Mouse (Mus musculus) testis, adult 2 months (tissue): ENCODE results near the gene Reps2. TPM values are rescaled to one million over a fixed set of nuclear protein-coding genes. Genes with fewer than 3 reads are reported as not detected.
A peak's percentile ranks its signal among the peaks of the same experiment; 100 is the strongest.

Experiments used
- H3K27ac ChIP-seq: fragments of 200-500 bp; 2 replicates; pipeline ENCODE4 v1.5.1; 2012; ENCODE audit warnings: low read depth, low read length; ENCODE audit not compliant: control insufficient read depth, insufficient read depth
- H3K27me3 ChIP-seq: fragments of 200-500 bp; 2 replicates; pipeline ENCODE4 v1.6.1; 2012; ENCODE audit warnings: mild to moderate bottlenecking, low read length, moderate library complexity; ENCODE audit not compliant: control insufficient read depth, insufficient read depth
- H3K36me3 ChIP-seq: fragments of 200-500 bp; 2 replicates; pipeline ENCODE4 v1.6.1; 2012; ENCODE audit warnings: mild to moderate bottlenecking, low read length; ENCODE audit not compliant: control insufficient read depth, insufficient read depth
- H3K4me1 ChIP-seq: fragments of 200-500 bp; 2 replicates; pipeline ENCODE4 v1.6.1; 2012; ENCODE audit warnings: low read length; ENCODE audit not compliant: control insufficient read depth, insufficient read depth
- H3K4me3 ChIP-seq: fragments of 200-500 bp; 2 replicates; pipeline ENCODE4 v1.5.1; 2012; ENCODE audit warnings: low read depth, mild to moderate bottlenecking, low read length, moderate library complexity, mixed read lengths; ENCODE audit not compliant: control insufficient read depth
- CTCF ChIP-seq: fragments of 200-500 bp; IDR thresholded peaks from 2 replicates; pipeline ENCODE4 v1.5.1; 2012; ENCODE audit warnings: low read depth, mild to moderate bottlenecking, inconsistent platforms, low read length, moderate library complexity; ENCODE audit not compliant: control insufficient read depth, insufficient read depth, insufficient replicate concordance
- POLR2A ChIP-seq: fragments of 200-500 bp; IDR thresholded peaks from 2 replicates; pipeline ENCODE4 v1.6.1; 2012; ENCODE audit warnings: low read depth, mild to moderate bottlenecking, inconsistent platforms, low read length, moderate library complexity; ENCODE audit not compliant: control insufficient read depth
- polyA plus RNA-seq: library from polyadenylated mRNA; depleted of rRNA; stranded (reverse); fragments of >200 nt; gene quantifications from 2 replicates; pipeline ENCODE4 v1.2.3, GENCODE M21; 2012

Reps2 gene
- polyA plus RNA-seq, 1 experiment, result 1.1 TPM

- Histone ChIP-seq H3K4me3 (no peak overlapping the region), H3K27ac (no peak overlapping the region), H3K27me3 (no peaks in the 10 kb centered on the region), H3K4me1 (no peaks in the 10 kb centered on the region), H3K36me3 (no peaks in the 10 kb centered on the region)
- TF ChIP-seq CTCF (no peak), POLR2A (no peak)
These were observed 10.1 kb upstream of the Reps2 start for GRCm38 (mm10) chrX:162653518-162653917.

- Histone ChIP-seq H3K4me3 (no peak overlapping the region), H3K27me3 (no peaks in the 10 kb centered on the region), H3K27ac (no peak overlapping the region), H3K4me1 (no peaks in the 10 kb centered on the region), H3K36me3 (no peaks in the 10 kb centered on the region)
- TF ChIP-seq CTCF, result no peak
- TF ChIP-seq POLR2A, result no peak
These were observed 9.0 kb upstream of the Reps2 start for GRCm38 (mm10) chrX:162652445-162652844.

GRCm38 (mm10) chrX:162651125-162651524 lies 7.7 kb upstream of the Reps2 start:
- H3K27ac ChIP-seq, result no peak overlapping the region
- H3K27me3 ChIP-seq, result no peaks in the 10 kb centered on the region

GRCm38 (mm10) chrX:162643789-162644092 lies 292 bp upstream of the Reps2 start:
- H3K4me3 ChIP-seq, result peak overlapping the region; percentile 73
- TF ChIP-seq CTCF (no peak), POLR2A (no peak)
- peaks cover 2% of the 10 kb centered on the region; the same call in 1 of the 2 replicates for H3K4me1 ChIP-seq
- H3K27me3 ChIP-seq, result no peaks in the 10 kb centered on the region
- no peaks in the 10 kb centered on the region for H3K36me3 ChIP-seq
- H3K27ac ChIP-seq, result no peak overlapping the region

More at GRCm38 (mm10) chrX:162651125-162651524, 7.7 kb upstream of the Reps2 start:
- no peaks in the 10 kb centered on the region for H3K36me3 ChIP-seq
- no peak overlapping the region for H3K4me3 ChIP-seq
- no peak for TF ChIP-seq POLR2A
- TF ChIP-seq CTCF, result no peak
- H3K4me1 ChIP-seq, result no peaks in the 10 kb centered on the region

GRCm38 (mm10) chrX:162642402-162643090 lies 903 bp downstream of the Reps2 start:
- peak overlapping the region; percentile 85 for H3K4me3 ChIP-seq
- no peaks in the 10 kb centered on the region for H3K36me3 ChIP-seq
- TF ChIP-seq CTCF (no peak), POLR2A (no peak)
- 0 out of 2 replicates have a peak overlapping the region, but pooled peaks have one; percentile 66 for H3K27ac ChIP-seq
- no peaks in the 10 kb centered on the region for H3K27me3 ChIP-seq
- peaks cover 2% of the 10 kb centered on the region; the same call in 1 of the 2 replicates for H3K4me1 ChIP-seq

GRCm38 (mm10) chrX:162641764-162642163 lies 1.7 kb downstream of the Reps2 start:
- no peaks in the 10 kb centered on the region for H3K27me3 ChIP-seq
- no peak overlapping the region for H3K4me3 ChIP-seq
- H3K36me3 ChIP-seq, result no peaks in the 10 kb centered on the region
- H3K4me1 ChIP-seq, result peaks cover 2% of the 10 kb centered on the region; the same call in 1 of the 2 replicates
- H3K27ac ChIP-seq, result no peak overlapping the region
- no peak for TF ChIP-seq CTCF
- TF ChIP-seq POLR2A, result no peak

- H3K4me1 ChIP-seq, result no peaks in the 10 kb centered on the region
- H3K4me3 ChIP-seq, result no peak overlapping the region
- H3K27me3 ChIP-seq, result no peaks in the 10 kb centered on the region
- no peaks in the 10 kb centered on the region for H3K36me3 ChIP-seq
- no peak overlapping the region for H3K27ac ChIP-seq
- TF ChIP-seq POLR2A (no peak), CTCF (no peak)
These were observed 8.3 kb downstream of the Reps2 start for GRCm38 (mm10) chrX:162635159-162635558.

GRCm38 (mm10) chrX:162622091-162622437 lies 21.4 kb downstream of the Reps2 start:
- Histone ChIP-seq H3K4me1 (no peaks in the 10 kb centered on the region), H3K27me3 (no peaks in the 10 kb centered on the region), H3K36me3 (no peaks in the 10 kb centered on the region), H3K4me3 (no peak overlapping the region), H3K27ac (no peak overlapping the region)
- no peak for TF ChIP-seq CTCF
- TF ChIP-seq POLR2A, result no peak
